Mouse (Mus musculus): ENCODE measurements around the gene Zrsr1.

Zrsr1 gene

DNA sequence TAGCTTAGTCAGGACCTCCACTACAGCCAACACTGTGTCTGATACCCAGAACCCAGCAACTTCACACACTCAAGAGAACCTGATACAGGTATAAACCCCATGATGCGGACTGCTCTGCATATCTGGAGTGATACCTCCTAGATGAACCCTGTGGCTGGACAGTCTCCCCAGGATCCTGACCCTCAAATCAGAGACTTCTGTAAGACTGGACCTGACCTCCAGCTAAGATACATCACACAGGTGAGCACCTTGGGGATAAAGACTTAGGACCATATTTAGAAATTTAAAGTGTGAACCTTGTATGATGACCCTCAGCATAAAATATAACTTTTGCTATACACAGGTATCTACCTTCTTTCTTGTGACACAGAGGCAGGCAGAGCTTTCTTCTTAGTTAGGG, 1.3 kb upstream of the Zrsr1 start:
- in situ Hi-C loops (cut with MboI; ENCODE audit: unreplicated experiment in 2 of 2), result no loop called here

DNA sequence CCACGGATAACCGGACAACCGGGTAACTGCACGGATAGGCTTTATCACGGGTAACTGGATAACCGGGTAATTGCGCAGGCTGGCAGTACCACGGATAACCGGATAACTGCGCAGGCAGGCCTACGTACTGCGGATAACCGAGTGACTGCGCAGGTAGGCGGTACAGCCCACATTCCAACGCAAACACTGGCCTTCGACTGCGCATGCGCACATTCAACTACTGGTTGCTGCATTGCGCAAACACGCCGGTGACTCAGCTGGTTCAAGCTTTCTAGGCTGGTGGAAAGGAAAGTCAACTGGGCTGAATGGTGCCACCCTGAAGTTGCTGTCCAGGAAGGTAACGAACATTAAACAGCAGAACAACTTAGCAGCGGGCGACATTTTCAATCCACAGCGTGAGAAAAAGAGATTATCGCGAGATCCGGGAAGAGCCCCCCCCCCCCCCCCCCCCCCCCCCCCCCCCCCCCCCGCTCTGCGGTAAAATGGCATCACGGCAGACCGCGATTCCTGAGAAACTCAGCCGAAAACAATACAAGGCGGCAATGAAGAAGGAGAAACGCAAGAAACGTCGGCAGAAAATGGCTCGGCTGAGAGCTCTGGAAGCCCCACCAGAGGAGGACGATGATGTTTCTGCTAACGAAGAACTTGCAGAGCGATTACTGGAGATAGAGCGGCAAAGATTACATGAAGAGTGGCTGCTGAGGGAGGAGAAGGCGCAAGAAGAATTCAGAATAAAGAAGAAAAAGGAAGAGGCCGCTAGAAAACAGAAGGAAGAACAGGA, 1.1 kb downstream of the Zrsr1 start:
- in situ Hi-C loops (cut with MboI; ENCODE audit: unreplicated experiment in 2 of 2), result no loop called here

- in situ Hi-C loops (cut with MboI; ENCODE audit: unreplicated experiment in 2 of 2), result no loop called here
Measured at GRCm38 (mm10) chr11:22973599-22973998, 1.8 kb downstream of the Zrsr1 start.

DNA sequence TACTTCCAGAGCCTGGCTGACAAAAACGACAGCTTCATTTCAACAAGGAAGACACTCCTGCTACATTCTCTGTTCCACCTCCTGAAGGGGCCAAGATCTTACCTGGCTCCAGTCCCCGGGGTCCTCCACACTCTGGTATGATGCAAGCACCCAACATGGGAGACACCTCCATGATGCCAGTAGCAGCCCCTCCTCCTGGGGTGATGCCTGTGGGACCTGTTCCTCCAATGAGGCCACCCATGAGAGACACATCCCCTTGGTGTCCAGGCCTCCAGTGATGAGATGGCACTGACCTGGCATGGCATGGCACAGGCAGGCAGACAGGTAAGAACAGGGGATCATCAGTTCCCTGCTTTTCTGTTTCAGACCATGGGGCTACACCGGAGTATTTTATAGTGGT, 6.4 kb downstream of the Zrsr1 start:
- in situ Hi-C loops (cut with MboI; ENCODE audit: unreplicated experiment in 2 of 2), result loop anchor here (25.0 kb wide), 5 partner anchors 434 to 1416 kb away; partner anchors contain the start of genes Mdh1 (in 1 of the 2), Pex13 (in 1 of the 2), Pus10 (in 1 of the 2) and Wdpcp (in 1 of the 2)

- in situ Hi-C loops (cut with MboI; ENCODE audit: unreplicated experiment in 2 of 2), result loop anchor here (25.0 kb wide), 5 partner anchors 434 to 1416 kb away; partner anchors contain the start of genes Mdh1 (in 1 of the 2), Pex13 (in 1 of the 2), Pus10 (in 1 of the 2) and Wdpcp (in 1 of the 2)
Measured at GRCm38 (mm10) chr11:22978711-22979110, 6.9 kb downstream of the Zrsr1 start.

- in situ Hi-C loops (cut with MboI; ENCODE audit: unreplicated experiment in 2 of 2), result loop anchor here (25.0 kb wide), 5 partner anchors 433 to 1417 kb away; partner anchors contain the start of genes Mdh1 (in 1 of the 2), Pex13 (in 1 of the 2), Pus10 (in 1 of the 2) and Wdpcp (in 1 of the 2)
Measured at GRCm38 (mm10) chr11:22979221-22979620, 7.4 kb downstream of the Zrsr1 start.

DNA sequence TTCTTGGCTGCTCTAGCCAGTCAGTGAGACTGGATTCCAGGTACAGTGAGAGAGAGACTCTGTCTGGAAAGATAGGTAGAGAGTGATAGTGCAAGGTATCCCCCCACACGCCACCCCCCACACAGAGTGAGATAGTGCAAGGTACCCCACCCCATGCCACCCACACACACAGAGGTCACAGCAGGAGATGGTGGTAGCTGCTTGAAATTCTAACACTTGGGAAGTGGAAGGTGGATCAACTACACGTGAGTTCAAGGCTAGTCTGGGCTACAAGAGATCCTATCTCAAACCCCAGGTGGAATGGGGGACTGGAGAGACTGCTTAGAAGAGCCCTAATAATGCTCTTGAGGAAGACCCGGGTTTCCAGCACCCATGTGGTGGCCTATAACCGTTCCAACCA, 9.2 kb downstream of the Zrsr1 start:
- in situ Hi-C loops (cut with MboI; ENCODE audit: unreplicated experiment in 2 of 2), result loop anchor here (25.0 kb wide), 5 partner anchors 431 to 1419 kb away; partner anchors contain the start of genes Mdh1 (in 1 of the 2), Pex13 (in 1 of the 2), Pus10 (in 1 of the 2) and Wdpcp (in 1 of the 2)

- in situ Hi-C loops (cut with MboI; ENCODE audit: unreplicated experiment in 2 of 2), result loop anchor here (25.0 kb wide), 5 partner anchors 431 to 1419 kb away; partner anchors contain the start of genes Mdh1 (in 1 of the 2), Pex13 (in 1 of the 2), Pus10 (in 1 of the 2) and Wdpcp (in 1 of the 2)
Measured at GRCm38 (mm10) chr11:22981543-22981950, 9.7 kb downstream of the Zrsr1 start.

DNA sequence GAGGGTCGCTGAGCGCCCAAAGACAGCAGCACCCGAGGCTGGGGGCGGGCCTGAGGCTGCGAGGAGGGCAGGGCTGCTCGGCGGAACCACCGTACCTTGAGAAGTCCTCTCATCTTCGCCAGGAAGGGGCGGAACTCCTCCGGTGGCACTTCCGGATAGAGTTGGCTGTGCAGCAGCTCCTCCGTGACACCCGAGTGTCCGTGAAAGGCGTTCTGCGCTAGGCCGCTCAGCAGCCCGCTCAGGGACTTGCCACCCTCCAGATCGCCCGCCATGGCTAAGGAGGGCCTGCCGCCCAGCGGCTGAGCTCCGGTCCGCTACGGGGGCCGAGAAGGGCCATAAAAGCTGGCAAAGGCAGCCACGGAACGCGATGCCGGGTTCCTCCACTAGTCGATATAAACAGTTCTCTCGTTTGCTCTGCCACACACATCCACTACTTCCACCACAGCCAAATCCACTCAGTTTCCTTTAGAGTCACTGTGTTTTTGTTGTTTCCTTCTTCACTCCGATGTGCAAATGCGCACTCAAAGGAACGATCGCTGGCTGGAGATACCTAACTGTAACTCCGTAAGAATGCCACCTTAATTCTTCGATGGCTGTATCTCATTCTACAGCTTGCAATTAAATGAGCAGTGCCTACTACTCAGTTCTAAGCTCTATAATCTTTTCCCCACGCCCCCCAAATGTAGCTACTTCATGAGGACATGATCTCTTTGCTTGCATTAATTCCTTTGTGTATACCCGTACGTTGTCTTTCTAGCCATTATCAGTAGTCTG, 10.4 kb downstream of the Zrsr1 start, which contains the start of the genes Gm28048 and Commd1:
Gene Gm28048 (minus strand): TSS at position 107 of the 774 bp plus-strand sequence.
Gene Commd1 (minus strand): TSS at position 399 of the 774 bp plus-strand sequence.
- in situ Hi-C loops (cut with MboI; ENCODE audit: unreplicated experiment in 2 of 2), result loop anchor here (25.0 kb wide), 5 partner anchors 430 to 1420 kb away; partner anchors contain the start of genes Mdh1 (in 1 of the 2), Pex13 (in 1 of the 2), Pus10 (in 1 of the 2) and Wdpcp (in 1 of the 2)

- in situ Hi-C loops (cut with MboI; ENCODE audit: unreplicated experiment in 2 of 2), result loop anchor here (25.0 kb wide), 5 partner anchors 429 to 1421 kb away; partner anchors contain the start of genes Mdh1 (in 1 of the 2), Pex13 (in 1 of the 2), Pus10 (in 1 of the 2) and Wdpcp (in 1 of the 2)
Measured at GRCm38 (mm10) chr11:22982846-22983245, 11.0 kb downstream of the Zrsr1 start.

DNA sequence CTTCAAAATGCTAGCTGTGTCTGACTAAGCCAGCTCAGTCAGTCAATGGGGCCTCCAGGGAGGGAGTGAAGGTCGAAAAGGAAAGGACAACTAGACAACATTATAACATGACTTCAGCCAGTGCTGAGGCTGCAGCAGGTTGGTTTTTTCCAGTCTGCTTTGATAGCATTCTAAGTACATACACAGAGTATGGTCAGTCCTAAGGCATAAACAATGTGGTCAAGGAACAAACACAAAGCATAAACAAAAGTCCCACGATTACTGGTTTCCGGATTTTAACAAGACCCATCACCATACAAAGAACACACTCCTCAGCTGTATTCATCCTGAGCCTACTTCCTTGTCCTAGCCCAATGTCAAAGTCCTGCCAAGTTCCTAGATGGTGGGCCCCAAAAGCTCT, 13.7 kb downstream of the Zrsr1 start:
- in situ Hi-C loops (cut with MboI; ENCODE audit: unreplicated experiment in 2 of 2), result loop anchor here (5.0 to 25.0 kb wide), 7 partner anchors 287 to 1423 kb away; partner anchors contain the start of genes Mdh1 (in 1 of the 2), Pex13 (in 1 of the 2), Pus10 (in 1 of the 2) and Wdpcp (in 1 of the 2)

GRCm38 (mm10) chr11:22987357-22987756, 15.6 kb downstream of the Zrsr1 start:
- in situ Hi-C loops (cut with MboI; ENCODE audit: unreplicated experiment in 2 of 2), result loop anchor here (5.0 to 25.0 kb wide), 7 partner anchors 285 to 1425 kb away; partner anchors contain the start of genes Mdh1 (in 1 of the 2), Pex13 (in 1 of the 2), Pus10 (in 1 of the 2) and Wdpcp (in 1 of the 2)

DNA sequence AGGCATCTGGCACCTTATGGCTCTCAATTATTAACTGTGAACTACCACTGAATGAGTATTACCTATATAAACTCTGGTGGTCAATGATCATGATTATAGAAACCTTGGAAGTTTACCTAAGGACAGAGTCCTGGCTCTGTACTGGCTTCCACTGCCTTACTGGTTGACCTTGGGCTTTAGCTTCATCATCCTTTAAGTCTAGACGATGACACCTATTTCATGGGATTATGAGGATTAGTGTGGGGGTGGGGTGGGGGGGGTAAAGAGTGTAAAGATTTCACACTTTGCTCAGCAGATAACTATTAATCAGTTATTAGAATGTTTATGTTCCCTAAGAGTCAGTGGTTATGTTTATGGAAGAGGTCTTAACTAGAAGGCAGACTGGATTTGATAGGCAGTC, 18.0 kb downstream of the Zrsr1 start:
- in situ Hi-C loops (cut with MboI; ENCODE audit: unreplicated experiment in 2 of 2), result loop anchor here (5.0 to 25.0 kb wide), 8 partner anchors 283 to 1427 kb away; partner anchors contain the start of genes Ahsa2 (in 1 of the 2), Mdh1 (in 1 of the 2), Pex13 (in 1 of the 2) and Pus10 (in 1 of the 2)

DNA sequence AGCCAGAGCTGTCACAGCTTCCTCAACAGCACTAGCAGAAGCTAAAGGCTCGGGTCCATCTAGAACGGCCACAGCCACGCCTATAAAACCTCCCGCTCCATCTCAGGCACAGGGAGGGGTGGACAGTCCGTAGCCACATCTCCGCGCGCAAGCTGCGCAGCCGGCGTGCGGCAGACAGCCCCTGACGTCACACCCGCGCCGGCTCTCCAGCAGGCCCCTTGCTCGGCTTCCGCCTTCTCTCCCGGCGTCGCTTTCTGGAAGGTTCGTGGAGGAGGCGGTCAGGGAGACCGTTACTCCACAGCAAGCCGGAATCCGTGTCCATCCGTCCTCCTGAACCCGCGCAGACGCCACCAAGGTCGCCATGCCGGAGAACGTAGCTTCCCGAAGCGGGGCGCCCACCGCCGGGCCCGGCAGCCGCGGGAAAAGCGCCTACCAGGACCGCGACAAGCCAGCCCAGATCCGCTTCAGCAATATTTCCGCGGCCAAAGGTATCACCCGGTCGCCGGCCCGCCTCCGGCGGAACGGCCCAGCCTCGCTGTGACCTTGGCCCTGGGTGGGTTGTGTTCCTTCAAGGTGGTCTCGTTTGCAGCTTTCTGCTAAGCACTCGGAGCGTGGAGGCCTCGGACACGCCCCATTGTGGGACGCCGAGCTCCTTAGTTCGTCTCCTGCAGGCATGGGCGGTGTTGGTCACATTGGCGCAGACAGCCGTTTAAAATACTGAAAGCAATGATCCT, 18.8 kb downstream of the Zrsr1 start, which contains the start of gene Cct4:
Gene Cct4 (plus strand): TSS at position 127 of the 734 bp plus-strand sequence.
- in situ Hi-C loops (cut with MboI; ENCODE audit: unreplicated experiment in 2 of 2), result loop anchor here (10.0 to 25.0 kb wide), 6 partner anchors 422 to 1428 kb away; partner anchors contain the start of genes Ahsa2 (in 1 of the 2), Mdh1 (in 1 of the 2), Pex13 (in 1 of the 2) and Pus10 (in 1 of the 2)

DNA sequence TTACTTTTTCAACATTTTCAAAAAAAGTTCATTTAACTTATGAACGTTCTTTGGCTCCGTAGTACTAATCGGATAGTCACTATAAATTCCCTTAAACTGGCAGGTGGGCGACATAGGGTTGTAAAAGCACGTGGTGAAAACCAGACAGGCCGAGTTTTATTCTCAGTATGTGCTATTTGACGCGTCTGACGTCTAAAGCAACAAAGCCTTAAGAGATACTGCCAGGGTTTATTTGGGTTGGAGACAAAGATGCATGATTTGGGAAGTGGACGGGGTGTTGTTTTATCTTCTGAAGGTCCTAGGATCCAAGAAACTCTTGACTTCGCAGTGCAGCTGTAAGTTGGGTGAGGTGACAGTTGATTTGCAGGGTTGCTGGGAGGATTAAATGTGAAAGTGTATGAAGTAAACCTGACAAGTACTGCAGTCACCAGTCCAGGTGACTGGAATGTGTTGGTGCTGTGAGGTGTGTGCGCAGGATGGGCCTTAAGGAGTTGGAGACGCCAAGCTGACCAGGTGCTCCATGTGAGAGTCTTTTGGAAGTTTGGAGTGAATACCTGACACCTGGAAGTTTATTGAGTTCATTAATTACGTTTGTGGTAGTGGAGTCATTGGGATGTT, 19.5 kb downstream of the Zrsr1 start:
- in situ Hi-C loops (cut with MboI; ENCODE audit: unreplicated experiment in 2 of 2), result loop anchor here (10.0 to 25.0 kb wide), 6 partner anchors 421 to 1429 kb away; partner anchors contain the start of genes Ahsa2 (in 1 of the 2), Mdh1 (in 1 of the 2), Pex13 (in 1 of the 2) and Pus10 (in 1 of the 2)

DNA sequence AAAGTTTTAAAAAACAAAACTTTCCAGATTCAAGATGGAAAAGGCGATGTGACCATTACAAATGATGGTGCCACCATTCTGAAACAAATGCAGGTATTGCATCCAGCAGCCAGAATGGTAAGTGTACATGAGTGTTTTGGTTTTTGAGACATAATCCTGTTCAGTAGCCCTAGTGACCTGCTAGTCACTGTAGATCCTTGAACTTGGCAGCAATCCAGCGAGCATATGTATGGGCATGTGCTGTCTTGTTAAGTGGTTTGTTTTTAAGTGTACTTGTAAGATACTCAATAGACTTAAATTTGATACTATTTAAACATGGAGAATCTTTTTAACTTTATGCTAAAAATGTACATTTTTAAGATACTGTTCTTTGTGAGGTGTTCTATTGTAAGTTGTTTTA, 22.5 kb downstream of the Zrsr1 start:
- in situ Hi-C loops (cut with MboI; ENCODE audit: unreplicated experiment in 2 of 2), result loop anchor here (10.0 to 25.0 kb wide), 6 partner anchors 418 to 1432 kb away; partner anchors contain the start of genes Ahsa2 (in 1 of the 2), Mdh1 (in 1 of the 2), Pex13 (in 1 of the 2) and Pus10 (in 1 of the 2)

DNA sequence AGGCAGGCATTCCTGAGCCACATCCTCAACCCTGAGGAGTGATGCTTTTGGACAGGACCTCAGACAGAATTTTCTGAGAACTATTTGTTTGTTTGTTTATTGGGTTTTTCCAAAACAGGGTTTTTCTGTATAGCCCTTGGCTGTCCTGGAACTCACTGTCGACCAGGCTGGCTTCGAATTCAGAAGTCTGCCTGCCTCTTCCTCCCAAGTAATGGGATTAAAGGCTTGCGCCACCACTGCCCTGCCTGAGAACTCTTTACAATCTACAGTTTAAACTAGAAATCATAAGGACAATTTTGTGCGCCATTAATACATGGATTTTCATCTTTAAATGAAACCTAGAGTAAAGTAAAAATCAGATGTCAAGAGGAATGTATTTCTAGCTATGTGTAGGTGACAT, 23.7 kb downstream of the Zrsr1 start:
- in situ Hi-C loops (cut with MboI; ENCODE audit: unreplicated experiment in 2 of 2), result loop anchor here (10.0 to 25.0 kb wide), 6 partner anchors 417 to 1433 kb away; partner anchors contain the start of genes Ahsa2 (in 1 of the 2), Mdh1 (in 1 of the 2), Pex13 (in 1 of the 2) and Pus10 (in 1 of the 2)

DNA sequence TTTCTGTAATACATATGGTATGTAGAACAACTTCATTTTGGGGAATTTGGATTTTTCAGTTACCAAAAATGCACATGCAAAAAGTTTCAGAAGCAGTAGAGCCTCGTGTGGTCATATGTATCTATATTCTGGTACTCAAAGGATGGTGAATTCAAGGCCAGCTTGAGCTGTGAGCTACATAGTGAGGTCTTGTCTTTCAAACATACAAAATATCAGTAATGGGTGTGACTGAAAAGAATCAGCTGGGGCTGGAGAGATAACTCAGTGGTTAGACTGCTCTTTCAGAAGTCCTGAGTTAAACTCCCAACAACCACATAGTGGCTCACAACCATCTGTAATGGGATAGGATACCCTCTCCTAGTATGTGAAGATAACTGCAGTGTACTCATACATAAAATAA, 26.5 kb downstream of the Zrsr1 start:
- in situ Hi-C loops (cut with MboI; ENCODE audit: unreplicated experiment in 2 of 2), result loop anchor here (10.0 to 25.0 kb wide), 6 partner anchors 414 to 1436 kb away; partner anchors contain the start of genes Ahsa2 (in 1 of the 2), Mdh1 (in 1 of the 2), Pex13 (in 1 of the 2) and Pus10 (in 1 of the 2)
